Mouse (Mus musculus) MEL (cell line): ENCODE results near the gene A630089N07Rik.

ENCODE experiments used
- CTCF ChIP-seq, 3 experiments: IDR thresholded peaks in 2 of 3; conservative IDR thresholded peaks in 1 of 3; 2 replicates each; pipeline ENCODE4 v1.5.1; 2011 to 2012; ENCODE audit warnings: low read length in 3 of 3, low read depth in 2 of 3, mild to moderate bottlenecking in 2 of 3, improper control_type of control experiment in 1 of 3, inconsistent platforms in 1 of 3, mixed read lengths in 1 of 3, moderate library complexity in 1 of 3; ENCODE audit not compliant: control insufficient read depth in 1 of 3, insufficient read depth in 1 of 3, poor library complexity in 1 of 3, severe bottlenecking in 1 of 3
- MAX ChIP-seq: IDR thresholded peaks from 2 replicates; pipeline ENCODE4 v1.6.1; 2011; ENCODE audit warnings: low read length, improper control_type of control experiment
- MAZ ChIP-seq: IDR thresholded peaks from 2 replicates; pipeline ENCODE4 v1.6.1; 2012; ENCODE audit warnings: low read depth, mild to moderate bottlenecking, inconsistent platforms, low read length, improper control_type of control experiment
- POLR2A ChIP-seq, 2 experiments: IDR thresholded peaks; 2 replicates each; pipeline ENCODE4 v1.6.1; 2011 to 2012; ENCODE audit warnings: low read length in 2 of 2, mild to moderate bottlenecking in 2 of 2, control low read depth in 1 of 2, improper control_type of control experiment in 1 of 2, low read depth in 1 of 2, moderate library complexity in 1 of 2; ENCODE audit not compliant: control insufficient read depth in 1 of 2, insufficient read depth in 1 of 2, poor library complexity in 1 of 2
- RAD21 ChIP-seq: IDR thresholded peaks from 2 replicates; pipeline ENCODE4 v1.6.1; 2011; ENCODE audit warnings: mild to moderate bottlenecking, low read depth, low read length, improper control_type of control experiment
- SMC3 ChIP-seq: IDR thresholded peaks from 2 replicates; pipeline ENCODE4 v1.6.1; 2011; ENCODE audit warnings: low read depth, low read length, improper control_type of control experiment
- TBP ChIP-seq: IDR thresholded peaks from 2 replicates; pipeline ENCODE4 v1.8.0; 2011; ENCODE audit warnings: low read depth, low read length, improper control_type of control experiment

DNA sequence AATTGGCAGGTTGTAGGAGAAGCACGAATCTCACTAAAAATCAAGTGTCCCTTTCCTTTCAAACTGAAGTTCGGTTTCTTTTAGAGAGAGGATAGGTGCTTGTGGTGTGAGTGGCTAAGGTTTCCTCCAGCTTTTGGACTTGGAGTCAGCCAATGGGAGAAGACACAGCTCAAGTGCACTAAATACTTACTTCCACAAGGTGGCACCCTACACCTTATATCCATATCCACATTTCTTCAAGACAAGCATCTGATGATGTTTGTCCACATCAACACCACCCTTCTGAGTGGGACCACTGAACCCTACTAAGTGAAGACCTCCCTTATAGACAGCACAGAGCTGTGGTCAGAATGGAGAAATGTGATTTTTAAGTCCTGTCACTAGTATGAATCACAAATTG, 40.6 kb downstream of the A630089N07Rik start:
- TF ChIP-seq MAZ (no peak), SMC3 (peak; percentile 77), RAD21 (peak; percentile 80), CTCF (IDR thresholded peaks at IDR 0.05 in 2 of 3, conservative IDR thresholded peaks at IDR 0.05 in 1 of 3; ENCODE audit: control insufficient read depth in 1 of 3, insufficient read depth in 1 of 3, low read depth in 2 of 3, low read length in 3 of 3, poor library complexity in 1 of 3, severe bottlenecking in 1 of 3) (peak; percentile 22 to 70 (median 70); a peak in 5 of 6 replicates), TBP (no peak), POLR2A (IDR thresholded peaks at IDR 0.05; ENCODE audit: control insufficient read depth in 1 of 2, insufficient read depth in 1 of 2, low read depth in 1 of 2, low read length in 2 of 2, poor library complexity in 1 of 2) (no peak), MAX (no peak)
